Mouse (Mus musculus) fat pad, adult 2 months (tissue): ENCODE results near the gene Celf2.

Experiments used
- DNase-seq: peaks from one replicate; pipeline ENCODE4 v3.0.0-alpha.2; 2011; ENCODE audit warnings: low read depth, low spot score; ENCODE audit errors: extremely low read depth

Gene Celf2

DNA sequence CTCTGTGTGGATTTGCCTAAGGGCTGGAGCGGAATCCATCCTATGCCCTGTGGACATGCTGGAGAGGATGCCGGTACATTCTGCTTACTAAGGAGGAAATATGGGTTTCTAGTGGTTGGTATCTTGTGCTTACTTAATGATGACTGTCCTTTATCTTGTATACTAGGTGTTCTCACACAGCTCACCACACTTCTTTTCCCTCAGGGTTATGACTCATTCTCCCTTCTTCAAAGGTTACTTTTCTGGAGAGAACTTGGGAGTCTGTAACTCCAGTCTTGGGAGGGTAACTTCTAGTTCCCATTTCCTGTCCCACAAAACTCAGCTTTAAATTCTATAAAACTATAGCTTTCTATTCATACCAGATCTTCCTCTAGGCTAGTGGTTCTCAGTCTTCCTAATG lies 570.2 kb downstream of the Celf2 start:
- DNase-seq = no peak

GRCm38 (mm10) chr2:6933130-6933529 lies 576.2 kb downstream of the Celf2 start:
- DNase-seq = no peak

- no peak for DNase-seq
These were observed 581.5 kb downstream of the Celf2 start for GRCm38 (mm10) chr2:6927693-6928360.

GRCm38 (mm10) chr2:6925505-6925904 lies 583.9 kb downstream of the Celf2 start:
- DNase-seq = no peak

DNA sequence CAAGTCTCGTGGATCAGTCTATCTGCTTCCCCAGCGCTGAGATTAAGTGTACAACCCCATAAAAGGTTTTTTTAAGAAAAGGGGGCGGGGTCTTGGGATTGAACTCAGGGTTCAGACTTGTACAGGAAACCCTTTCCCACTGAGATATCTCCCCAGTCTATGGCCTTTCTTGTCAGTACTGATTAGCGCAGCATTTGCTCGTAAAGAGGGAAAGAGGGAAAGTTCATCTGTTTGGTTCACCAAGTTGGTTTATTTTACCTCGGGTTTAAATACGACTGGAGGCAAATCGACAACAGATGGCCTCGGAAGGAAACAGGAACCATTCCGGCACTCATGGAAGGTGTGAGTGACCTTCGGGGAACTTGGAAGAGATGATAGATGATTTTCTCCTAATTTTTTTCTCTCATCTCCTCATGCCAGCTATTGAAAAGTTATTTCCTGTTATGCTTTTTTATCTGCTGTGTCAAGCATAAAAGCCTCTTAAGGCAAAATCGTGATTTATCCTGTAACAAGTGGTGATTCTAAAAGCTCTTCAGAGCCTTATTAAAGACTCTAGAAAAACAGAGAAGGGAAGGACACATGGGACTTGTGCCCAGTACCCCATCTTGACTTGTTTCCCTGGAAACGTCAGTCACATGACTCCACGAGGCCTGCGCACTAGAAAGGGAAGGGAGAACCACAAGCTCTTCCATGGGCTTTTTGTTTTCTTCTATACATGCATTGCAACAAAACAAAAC lies 585.5 kb downstream of the Celf2 start:
- no peak for DNase-seq

- DNase-seq = no peak
These were observed 594.0 kb downstream of the Celf2 start for GRCm38 (mm10) chr2:6915386-6915785.

DNA sequence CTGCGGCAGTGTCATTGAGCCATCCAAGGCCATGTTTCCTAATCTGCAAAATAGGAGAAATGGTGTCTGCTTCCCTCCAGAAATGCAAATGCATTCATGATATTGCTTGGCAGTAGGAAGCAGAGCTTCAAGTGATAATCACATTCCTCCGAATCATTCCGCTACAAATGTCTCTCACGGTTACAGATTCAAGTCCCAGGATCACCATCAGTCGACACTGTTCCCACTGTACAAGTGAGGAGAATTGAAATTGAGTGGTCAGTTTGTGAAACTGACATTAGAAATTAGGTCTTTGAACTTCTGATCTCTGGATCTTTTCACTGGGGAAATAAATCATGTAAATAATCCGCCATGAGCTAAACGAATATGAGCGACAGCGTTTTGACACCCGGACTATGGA lies 596.0 kb downstream of the Celf2 start:
- no peak for DNase-seq

DNA sequence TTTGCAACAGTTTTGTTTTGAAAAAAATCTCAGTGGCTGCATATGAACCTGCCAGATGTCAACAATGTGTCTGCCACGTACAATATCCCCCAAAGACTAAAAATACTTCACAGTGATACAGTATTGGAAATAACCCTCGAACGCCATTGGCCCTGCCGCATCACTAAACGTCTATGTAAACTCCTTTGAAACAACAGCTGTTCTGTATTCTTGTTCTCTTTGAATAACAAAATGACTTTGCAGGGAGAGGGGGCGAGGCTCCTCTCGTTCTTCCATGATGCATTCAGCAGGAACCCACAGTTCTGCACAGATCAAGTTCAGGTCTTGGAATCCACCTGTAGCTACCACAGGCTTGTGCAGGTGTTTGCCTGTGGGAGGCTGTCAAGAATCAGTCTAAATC lies 597.4 kb downstream of the Celf2 start:
- DNase-seq = no peak

GRCm38 (mm10) chr2:6909921-6910320 lies 599.4 kb downstream of the Celf2 start:
- DNase-seq = no peak

- no peak for DNase-seq
These were observed 605.0 kb downstream of the Celf2 start for GRCm38 (mm10) chr2:6904411-6904810.

DNA sequence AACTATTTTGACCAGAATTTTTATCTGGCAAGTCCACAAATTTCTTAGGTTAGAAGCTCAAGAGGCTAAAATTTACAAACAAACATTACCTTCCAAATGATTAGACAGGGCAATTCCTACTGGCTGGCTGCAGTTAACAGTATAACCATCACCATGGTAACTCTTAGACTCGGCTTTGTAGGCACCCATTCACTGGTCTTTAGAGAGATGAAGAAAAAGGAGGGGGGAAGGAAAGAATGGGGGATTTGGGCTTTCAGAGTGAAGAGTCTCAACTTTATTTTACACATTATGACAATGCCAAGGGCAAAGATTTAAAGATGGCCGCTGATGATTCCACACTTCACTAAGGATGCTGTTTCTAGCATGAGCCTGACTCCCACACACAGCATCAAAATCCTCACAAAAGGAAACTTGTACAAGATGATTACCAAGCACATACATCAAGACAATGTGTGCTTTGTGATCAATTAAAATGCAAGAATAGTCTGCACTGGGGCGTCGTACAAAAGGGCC lies 606.1 kb downstream of the Celf2 start:
- DNase-seq = no peak

- no peak for DNase-seq
These were observed 612.5 kb downstream of the Celf2 start for GRCm38 (mm10) chr2:6896896-6897295.

GRCm38 (mm10) chr2:6893597-6893996 lies 615.8 kb downstream of the Celf2 start:
- DNase-seq = no peak

DNA sequence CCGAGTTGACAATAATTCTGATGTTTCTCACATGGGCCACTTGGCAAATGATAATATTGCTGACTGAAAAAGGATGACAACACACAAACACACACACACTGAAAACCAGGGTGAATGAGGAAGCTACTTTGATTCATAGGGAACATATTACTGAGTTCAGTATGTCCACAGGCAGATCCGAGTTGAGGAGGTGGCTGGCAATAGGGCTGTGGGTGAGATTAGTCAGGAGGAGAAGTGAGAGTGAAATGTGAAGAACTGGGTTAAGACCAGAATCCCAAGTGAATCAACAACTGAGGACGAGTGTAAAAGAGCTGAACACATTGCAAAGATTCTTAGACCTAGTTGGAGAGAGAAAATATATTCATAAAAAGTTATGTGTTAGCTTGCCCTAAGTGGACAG lies 616.3 kb downstream of the Celf2 start:
- DNase-seq = no peak

DNA sequence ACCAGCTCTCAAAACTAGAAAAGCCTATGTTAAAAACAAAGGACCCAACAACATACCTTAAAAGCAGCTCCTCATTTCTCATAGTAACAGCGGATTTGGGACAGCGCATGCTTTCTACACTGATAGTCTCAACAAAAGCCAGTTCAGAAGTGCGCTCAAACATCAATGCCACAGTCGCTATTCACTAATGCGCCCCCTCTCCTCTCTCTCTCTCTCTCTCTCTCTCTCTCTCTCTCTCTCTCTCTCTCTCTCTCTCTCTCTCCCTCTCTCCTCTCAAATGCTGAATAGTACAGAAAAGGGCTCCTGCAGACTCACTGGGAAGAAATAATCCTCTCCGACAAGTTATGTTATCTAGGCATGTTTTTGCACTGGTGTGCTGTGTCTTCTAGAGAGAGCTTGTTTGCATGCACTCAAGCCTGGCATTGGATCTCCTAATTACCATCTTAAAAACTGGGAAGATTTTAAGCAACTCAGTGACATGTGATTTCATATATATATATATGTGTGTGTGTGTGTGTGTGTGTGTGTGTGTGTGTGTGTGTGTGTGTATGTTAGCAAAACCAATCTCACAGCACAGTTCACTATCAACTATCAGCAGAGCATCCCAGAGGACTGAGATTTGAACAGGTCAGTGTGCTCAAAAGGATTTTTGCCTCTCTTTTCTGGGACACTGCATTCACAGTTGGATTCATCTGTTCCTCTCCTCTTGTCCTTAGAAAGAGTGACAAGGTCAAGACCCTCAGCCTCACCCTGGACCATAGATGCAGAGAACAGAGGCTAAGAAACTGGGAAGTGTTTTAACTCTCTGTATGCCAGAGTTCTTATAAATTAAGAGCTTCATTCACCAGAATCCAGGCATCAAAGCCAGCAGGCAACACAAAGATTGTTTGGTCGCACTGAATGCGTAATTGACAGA lies 624.3 kb downstream of the Celf2 start:
- no peak for DNase-seq

DNA sequence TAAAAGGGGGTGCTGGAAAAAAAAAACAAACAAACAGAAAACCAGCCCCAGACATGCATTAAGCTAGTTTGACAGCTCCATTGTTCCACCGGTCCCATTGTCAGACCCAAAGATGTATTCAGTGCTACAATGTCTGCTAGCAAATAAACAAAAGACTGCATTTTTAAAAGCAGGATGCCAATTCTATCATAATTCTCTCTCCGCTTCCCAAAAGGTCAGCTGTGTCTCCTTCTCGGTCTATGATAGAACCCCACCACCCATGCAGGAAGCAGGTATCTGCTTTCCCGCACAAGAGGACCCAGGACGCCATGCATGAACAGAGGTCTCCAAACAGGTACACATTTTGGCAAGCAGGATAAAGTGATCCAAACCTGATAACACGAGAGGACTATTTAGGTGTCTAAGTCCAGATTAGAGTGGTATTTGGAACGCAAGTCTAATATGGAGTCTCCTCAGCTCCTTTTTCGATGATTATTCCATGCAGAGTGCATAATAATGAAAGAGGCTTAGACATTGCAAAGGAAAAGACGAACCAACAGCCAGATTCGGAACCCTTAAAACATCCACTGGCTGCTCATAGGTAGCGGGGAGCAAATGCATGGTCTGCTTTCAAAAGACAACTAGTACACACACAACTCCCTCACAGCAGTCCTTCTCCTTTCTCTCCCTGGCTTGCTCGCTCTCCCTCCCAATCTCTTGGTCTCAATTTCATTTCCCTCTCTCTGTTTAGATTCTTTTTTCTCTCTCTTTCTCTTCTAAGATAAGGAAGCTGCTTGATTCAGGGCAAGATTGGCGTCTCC lies 625.2 kb downstream of the Celf2 start:
- DNase-seq = no peak

DNA sequence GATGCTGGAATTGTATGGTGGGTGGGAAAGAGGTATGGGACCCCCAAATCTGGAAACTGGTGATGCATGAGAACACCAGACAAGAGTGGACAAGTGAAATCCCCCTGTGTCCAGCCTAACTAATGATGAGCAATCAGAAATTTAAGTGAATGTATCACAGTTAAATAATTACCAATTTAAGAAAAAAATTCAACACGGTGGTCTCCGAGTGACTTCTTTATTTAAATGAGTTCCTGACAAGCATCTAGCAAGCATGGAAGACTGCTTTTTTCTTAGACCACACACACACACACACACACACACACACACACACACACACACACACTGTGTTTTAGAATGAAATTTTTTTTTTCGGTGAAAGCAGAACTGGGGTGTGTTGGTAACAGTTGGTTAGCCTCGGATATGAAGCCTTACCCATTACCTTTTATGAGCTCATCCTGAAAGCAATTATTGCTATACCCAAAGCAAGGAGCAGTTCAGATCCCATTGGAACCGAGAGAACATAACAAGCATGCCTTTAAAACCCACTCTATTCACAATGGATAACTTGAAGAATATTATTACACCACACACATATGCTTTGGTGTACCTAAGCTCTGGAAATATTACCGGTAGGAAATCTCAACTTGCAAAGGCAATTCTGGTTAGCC lies 627.0 kb downstream of the Celf2 start:
- DNase-seq = no peak

DNA sequence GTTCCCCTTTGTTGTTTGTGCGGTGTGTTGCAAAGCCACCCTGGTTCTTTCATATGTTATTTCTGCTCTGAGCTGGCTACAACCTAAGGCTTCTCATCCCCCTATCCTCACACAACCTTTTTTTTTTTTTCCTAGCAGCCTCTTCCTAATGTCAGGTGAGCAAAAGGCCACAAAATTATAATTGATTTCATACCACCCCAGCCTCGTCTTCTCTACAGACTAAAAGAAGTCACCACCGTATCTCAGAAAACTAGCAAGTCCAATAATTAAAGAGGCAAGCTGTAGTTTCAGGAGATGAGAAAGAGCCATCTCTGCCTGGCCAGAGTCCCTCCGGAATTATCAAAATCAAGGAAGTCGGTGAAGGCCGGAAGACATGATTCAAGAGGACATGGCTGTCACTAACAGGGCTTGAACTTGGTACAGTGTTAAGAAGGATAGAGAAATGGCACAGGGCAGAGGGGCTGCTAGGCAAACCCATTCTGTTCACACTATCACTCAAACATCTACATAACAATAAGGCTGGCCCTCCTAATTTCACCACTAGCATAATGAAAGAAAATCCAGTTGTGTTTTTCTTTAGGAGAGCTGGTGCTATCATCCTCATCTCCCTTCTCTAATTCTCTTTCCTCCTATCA lies 628.3 kb downstream of the Celf2 start:
- DNase-seq = no peak

DNA sequence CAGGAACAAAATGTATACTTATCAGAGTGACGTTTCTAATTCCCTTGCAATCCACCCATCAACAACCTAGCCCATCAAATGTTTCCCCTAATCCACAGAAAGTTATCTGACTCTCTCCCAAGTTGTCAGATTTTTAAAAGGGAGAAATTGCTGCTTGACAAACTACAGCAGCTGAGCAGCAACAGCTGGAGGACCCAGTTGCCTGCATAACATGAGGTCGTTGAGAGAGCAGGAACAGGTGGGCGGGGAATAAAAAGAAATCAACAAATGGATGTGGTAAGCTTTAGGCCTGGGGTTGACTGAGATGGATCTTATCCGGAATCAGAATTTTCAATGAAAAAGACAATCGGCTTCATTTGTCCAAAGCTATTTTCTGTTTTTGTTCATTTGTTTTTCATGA lies 632.3 kb downstream of the Celf2 start:
- no peak for DNase-seq

DNA sequence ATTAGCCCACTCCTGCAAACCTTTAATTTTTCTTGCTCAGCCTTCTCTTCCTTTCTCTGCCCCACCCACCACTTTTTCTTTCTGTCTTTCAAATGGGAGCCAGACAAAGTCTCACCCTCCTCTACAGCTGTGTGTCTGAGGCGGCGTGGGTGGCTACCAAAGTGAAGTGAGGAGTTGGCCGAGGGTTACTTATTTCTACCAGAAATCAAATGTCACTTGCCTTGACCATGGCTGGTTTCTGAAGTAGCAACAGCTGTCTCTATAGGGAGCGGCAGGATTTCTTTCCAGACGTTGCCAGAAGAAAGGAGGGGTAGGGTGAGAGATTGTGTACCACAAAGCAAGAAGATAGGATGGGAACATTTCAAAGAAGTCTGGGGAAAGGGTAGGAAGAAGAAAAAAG lies 632.8 kb downstream of the Celf2 start:
- no peak for DNase-seq
